8 mouse cellular contexts compared by ENCODE assay signal in the genomic region with DNA sequence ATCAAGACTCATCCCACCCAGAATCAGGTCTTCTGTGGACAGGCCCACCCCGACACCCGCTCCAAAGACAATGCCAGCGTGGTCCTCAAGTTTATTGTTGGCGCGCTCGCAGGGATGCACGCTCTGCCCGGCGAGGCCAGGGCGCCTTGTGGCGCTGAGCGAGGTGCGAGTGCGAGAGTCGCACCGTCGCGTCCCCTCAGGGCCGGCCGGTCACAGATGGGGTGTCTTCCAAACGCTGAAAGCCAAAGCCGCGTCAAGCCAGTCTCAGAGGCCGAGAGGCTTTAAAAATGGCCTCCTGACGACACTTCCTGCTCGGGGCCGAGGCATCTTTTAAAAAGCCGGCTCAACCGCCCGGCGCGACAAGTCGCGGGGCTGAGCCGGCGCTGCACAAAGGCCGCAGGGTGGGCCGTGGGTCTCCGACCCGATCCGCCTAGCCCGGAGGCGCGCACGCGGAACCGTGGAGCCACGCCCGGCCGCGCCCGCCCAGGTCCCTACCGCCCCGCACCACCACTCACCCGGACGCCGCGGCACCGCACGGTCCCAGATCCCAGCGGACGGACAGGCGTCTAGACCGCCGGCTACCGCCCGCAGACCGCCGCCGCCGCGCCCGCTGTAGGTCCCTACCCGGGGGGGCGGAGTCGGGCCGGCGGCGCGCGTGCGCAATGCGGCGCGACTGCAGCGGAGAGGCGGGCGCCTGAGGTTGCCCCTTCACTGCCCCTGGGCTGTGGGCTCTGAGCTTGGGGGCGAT. TPM values are rescaled to one million over a fixed set of nuclear protein-coding genes. Genes with fewer than 3 reads are reported as not detected.
DNase-seq lines count a peak whose midpoint lies in the region; ATAC-seq lines count a peak whose summit lies in the region.

A gene (minus strand): TSS at position 663 of the 748 bp plus-strand sequence.

- H3K4me2 ChIP-seq in forebrain, embryonic 11.5 days (ENCODE audit: low read depth, low read length, severe bottlenecking) = peak within 1 kb of the TSS; percentile 66
- peak within 1 kb of the TSS; percentile 82 for H3K4me2 ChIP-seq in heart, embryonic 15.5 days
- H3K4me2 ChIP-seq in liver, embryonic 13.5 days = peak within 1 kb of the TSS; percentile 78
- peak within 1 kb of the TSS; percentile 80 for H3K4me2 ChIP-seq in stomach, embryonic 14.5 days (replicated peaks; ENCODE audit: low read depth, low read length)

- no peaks in the 10 kb centered on the region for H3K27me3 ChIP-seq in forebrain, embryonic 11.5 days (ENCODE audit: control insufficient read depth, insufficient read depth, low read length)
- no peaks in the 10 kb centered on the region for H3K27me3 ChIP-seq in heart, embryonic 15.5 days
- H3K27me3 ChIP-seq in liver, embryonic 13.5 days = peaks cover 10% of the 10 kb centered on the region
- H3K27me3 ChIP-seq in stomach, embryonic 14.5 days (ENCODE audit: control insufficient read depth, insufficient read depth, low read length) = no peaks in the 10 kb centered on the region

- DNase-seq in CD4-positive, CD25-positive, alpha-beta regulatory T cell, adult 2 months (ENCODE audit: low read depth, low spot score) = peak; percentile 72
- DNase-seq in brain, embryonic 18.5 days (ENCODE audit: low read depth, low spot score) = peak; percentile 32
- DNase-seq in forebrain, embryonic 11.5 days (ENCODE audit: low spot score) = peak; percentile 90
- peak; percentile 87 for DNase-seq in kidney, postnatal 14 days
- DNase-seq in liver, embryonic 13.5 days = peak; percentile 56
- peak; percentile 87 for DNase-seq in neural tube, embryonic 10.5 days (ENCODE audit: extremely low spot score, low spot score)

- 0 out of 2 replicates have a peak, but pooled peaks cover 3% of the 10 kb centered on the region for H3K4me1 ChIP-seq in forebrain, embryonic 11.5 days (replicated peaks; ENCODE audit: control insufficient read depth, insufficient read depth, low read length)
- H3K4me1 ChIP-seq in heart, embryonic 15.5 days (replicated peaks) = peaks cover 7% of the 10 kb centered on the region; the same call in 1 of the 2 replicates
- H3K4me1 ChIP-seq in liver, embryonic 13.5 days (replicated peaks) = peaks cover 14% of the 10 kb centered on the region
- peaks cover 5% of the 10 kb centered on the region; the same call in 1 of the 2 replicates for H3K4me1 ChIP-seq in stomach, embryonic 14.5 days (ENCODE audit: control insufficient read depth, insufficient read depth, low read length)

- peaks cover 27% of the 10 kb centered on the region for H3K36me3 ChIP-seq in forebrain, embryonic 11.5 days (ENCODE audit: control insufficient read depth, insufficient read depth, low read length)
- H3K36me3 ChIP-seq in heart, embryonic 15.5 days = peaks cover 5% of the 10 kb centered on the region; the same call in 1 of the 2 replicates
- H3K36me3 ChIP-seq in liver, embryonic 13.5 days = peaks cover 20% of the 10 kb centered on the region
- H3K36me3 ChIP-seq in stomach, embryonic 14.5 days (ENCODE audit: control insufficient read depth, insufficient read depth, low read length) = peaks cover 24% of the 10 kb centered on the region

- H3K4me3 ChIP-seq in forebrain, embryonic 11.5 days (ENCODE audit: low read depth, low read length) = peak within 1 kb of the TSS; percentile 73
- peak within 1 kb of the TSS; percentile 87 for H3K4me3 ChIP-seq in heart, embryonic 15.5 days
- peak within 1 kb of the TSS; percentile 67 for H3K4me3 ChIP-seq in liver, embryonic 13.5 days (replicated peaks)
- peak within 1 kb of the TSS; percentile 70 for H3K4me3 ChIP-seq in stomach, embryonic 14.5 days (ENCODE audit: low read depth, low read length)

- H3K9ac ChIP-seq in forebrain, embryonic 11.5 days (ENCODE audit: low read length) = peak within 1 kb of the TSS; percentile 92
- H3K9ac ChIP-seq in heart, embryonic 15.5 days = peak within 1 kb of the TSS; percentile 88
- H3K9ac ChIP-seq in liver, embryonic 13.5 days = peak within 1 kb of the TSS; percentile 69
- H3K9ac ChIP-seq in stomach, embryonic 14.5 days (replicated peaks; ENCODE audit: low read depth, low read length) = peak within 1 kb of the TSS; percentile 75

- under 1% methylated on average over 89 of the region's 89 CpGs for WGBS in forebrain, embryonic 11.5 days
- under 1% methylated on average over 89 of the region's 89 CpGs for WGBS in heart, embryonic 15.5 days
- under 1% methylated on average over 72 of the region's 89 CpGs for WGBS in liver, embryonic 13.5 days (ENCODE audit: insufficient replicate concordance)
- under 1% methylated on average over 82 of the region's 89 CpGs for WGBS in stomach, embryonic 14.5 days

- ATAC-seq in forebrain, embryonic 11.5 days (replicated peaks; ENCODE audit: low FRiP score) = peak; percentile 94
- ATAC-seq in heart, embryonic 15.5 days (replicated peaks; ENCODE audit: insufficient number of reproducible peaks, insufficient read depth, low FRiP score, low read depth) = peak; percentile 86
- peak; percentile 85 for ATAC-seq in liver, embryonic 13.5 days (ENCODE audit: low read depth)
- ATAC-seq in stomach, embryonic 14.5 days (ENCODE audit: insufficient number of reproducible peaks, insufficient read depth, low FRiP score, low read depth) = peak; percentile 89

- H3K9me3 ChIP-seq in forebrain, embryonic 11.5 days (ENCODE audit: control insufficient read depth, low read length) = no peaks in the 10 kb centered on the region
- no peaks in the 10 kb centered on the region for H3K9me3 ChIP-seq in heart, embryonic 15.5 days (replicated peaks)
- H3K9me3 ChIP-seq in liver, embryonic 13.5 days (replicated peaks) = no peaks in the 10 kb centered on the region
- no peaks in the 10 kb centered on the region for H3K9me3 ChIP-seq in stomach, embryonic 14.5 days (ENCODE audit: control insufficient read depth, low read depth, low read length)

- H3K27ac ChIP-seq in forebrain, embryonic 11.5 days (ENCODE audit: low read depth, low read length) = peak within 1 kb of the TSS; percentile 88
- H3K27ac ChIP-seq in heart, embryonic 15.5 days = peak within 1 kb of the TSS; percentile 83
- H3K27ac ChIP-seq in liver, embryonic 13.5 days = no peak within 1 kb of the TSS
- peak within 1 kb of the TSS; percentile 79 for H3K27ac ChIP-seq in stomach, embryonic 14.5 days (ENCODE audit: low read length)

RNA-seq across cellular contexts. Expression of the gene that starts here (rescaled TPM):
- 40.9 and 41.4 TPM in 2 replicates for polyA plus RNA-seq in forebrain, embryonic 11.5 days (2014; fragmentation: Nextera tagmentation; extraction: Ambion mirVana)
- polyA plus RNA-seq in heart, embryonic 15.5 days (2015; fragmentation: Nextera tagmentation; extraction: Ambion mirVana) = 8.4 and 10.7 TPM in 2 replicates
- polyA plus RNA-seq in liver, embryonic 13.5 days (2015; fragmentation: Nextera tagmentation; extraction: Ambion mirVana) = 2.0 and 2.8 TPM in 2 replicates
- polyA plus RNA-seq in stomach, embryonic 14.5 days (2014; fragmentation: Nextera tagmentation; extraction: Ambion mirVana) = 17.1 and 22.0 TPM in 2 replicates

Comparison
In these comparisons a context has a peak if more than half of its experiments do, and no peak if none do; other contexts are left out.
1. DNase-seq: peak in every context shown above with its lines; median percentile 90 in forebrain, embryonic 11.5 days; 87 in kidney, postnatal 14 days; 87 in neural tube, embryonic 10.5 days; 72 in CD4-positive, CD25-positive, alpha-beta regulatory T cell, adult 2 months; 56 in liver, embryonic 13.5 days; 32 in brain, embryonic 18.5 days.